Mouse (Mus musculus) midbrain, embryonic 11.5 days (tissue): ENCODE data around the gene Setd5. TPM values are rescaled to one million over a fixed set of nuclear protein-coding genes. Genes with fewer than 3 reads are reported as not detected.

Source experiments
- ATAC-seq: fragments of 200-750 bp; cut with Nextera tagmentation; 2 replicates; pipeline ENCODE4 v1.8.0; 2017; ENCODE audit warnings: moderate TSS enrichment, moderate library complexity; ENCODE audit not compliant: low FRiP score
- DNase-seq: peaks from one replicate; pipeline ENCODE4 v3.0.0; 2015; ENCODE audit warnings: low spot score; ENCODE audit errors: missing footprints
- H3K27ac ChIP-seq: fragments of 300-500 bp; sonication (generic); 2 replicates; pipeline ENCODE4 v1.5.1; 2014; ENCODE audit warnings: low read depth, low read length
- H3K27me3 ChIP-seq: fragments of 300-500 bp; sonication (generic); 2 replicates; pipeline ENCODE4 v1.6.1; 2014; ENCODE audit warnings: mild to moderate bottlenecking, low read length, moderate library complexity, mixed read lengths; ENCODE audit not compliant: control insufficient read depth, insufficient read depth
- H3K36me3 ChIP-seq: fragments of 300-500 bp; sonication (generic); 2 replicates; pipeline ENCODE4 v1.6.1; 2014; ENCODE audit warnings: mild to moderate bottlenecking, low read length, moderate library complexity, mixed read lengths; ENCODE audit not compliant: control insufficient read depth, insufficient read depth
- H3K4me1 ChIP-seq: fragments of 300-500 bp; sonication (generic); 2 replicates; pipeline ENCODE4 v1.6.1; 2014; ENCODE audit warnings: low read length; ENCODE audit not compliant: control insufficient read depth, insufficient read depth
- H3K4me2 ChIP-seq: fragments of 300-500 bp; sonication (generic); 2 replicates; pipeline ENCODE4 v1.6.1; 2014; ENCODE audit warnings: mild to moderate bottlenecking, moderate library complexity
- H3K4me3 ChIP-seq: fragments of 300-500 bp; sonication (generic); 2 replicates; pipeline ENCODE4 v1.5.1; 2014; ENCODE audit warnings: low read depth, low read length
- H3K9ac ChIP-seq: fragments of 300-500 bp; sonication (generic); 2 replicates; pipeline ENCODE4 v1.6.1; 2014; ENCODE audit warnings: low read length
- H3K9me3 ChIP-seq: fragments of 300-500 bp; sonication (generic); 2 replicates; pipeline ENCODE4 v1.6.1; 2016; ENCODE audit warnings: low read length; ENCODE audit not compliant: control insufficient read depth
- WGBS: fragments of 180-500 bp; shearing (Covaris S2); extraction: QIAGEN DNeasy Blood & Tissue Kit; methylation state at CpG from one replicate; pipeline ENCODE4 v1.1.7; 2014; 5-methylcytosine and 5-hydroxymethylcytosine counted together
- polyA plus RNA-seq: library from polyadenylated mRNA; unstranded; fragments of >200 nt; fragmentation: Nextera tagmentation; extraction: Ambion mirVana; gene quantifications from 2 replicates; pipeline ENCODE4 v1.2.1, GENCODE M21; 2014

The Setd5 gene
- polyA plus RNA-seq, 1 experiment from 2014 or later, result 75.5 TPM

DNA sequence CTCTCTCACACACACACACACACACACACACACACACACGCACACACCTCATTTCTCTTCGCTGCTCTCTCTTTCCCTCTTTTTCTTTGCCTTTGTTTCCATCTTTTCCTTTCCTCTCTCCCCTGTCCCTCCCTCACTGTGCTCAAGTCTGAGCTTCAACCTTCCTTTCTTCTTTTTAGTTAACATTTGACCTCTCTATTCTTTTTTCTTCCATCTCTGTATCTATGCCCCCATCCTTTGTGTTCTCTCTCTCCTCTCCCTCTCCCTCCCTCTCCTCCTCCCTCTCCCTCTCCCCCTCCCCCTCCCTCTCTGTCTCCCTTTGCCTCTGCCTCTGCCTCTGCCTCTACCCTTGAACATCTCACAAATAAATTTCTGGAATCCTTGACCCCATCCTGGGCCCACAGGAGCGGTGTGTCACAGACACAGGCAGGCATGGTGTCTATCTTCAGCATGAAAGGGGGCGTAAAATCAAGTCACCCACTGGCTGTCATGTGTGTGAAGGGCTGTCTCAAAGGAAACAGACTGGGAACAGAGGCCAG is 102.1 kb downstream of the Setd5 start:
- no peaks in the 10 kb centered on the region for H3K36me3 ChIP-seq
- H3K4me1 ChIP-seq, result peaks cover 11% of the 10 kb centered on the region
- no peaks in the 10 kb centered on the region for H3K9me3 ChIP-seq
- WGBS, result 42% methylated on average over 4 of the region's 4 CpGs
- H3K9ac ChIP-seq, result peak overlapping the region; percentile 42; the same call in 1 of the 2 replicates
- H3K27ac ChIP-seq, result no peak overlapping the region
- no peak overlapping the region for H3K4me2 ChIP-seq
- no peak for DNase-seq
- no peaks in the 10 kb centered on the region for H3K27me3 ChIP-seq
- no peak overlapping the region for H3K4me3 ChIP-seq
- 0 out of 2 replicates have a peak, but pooled peaks have one; percentile 34 for ATAC-seq

DNA sequence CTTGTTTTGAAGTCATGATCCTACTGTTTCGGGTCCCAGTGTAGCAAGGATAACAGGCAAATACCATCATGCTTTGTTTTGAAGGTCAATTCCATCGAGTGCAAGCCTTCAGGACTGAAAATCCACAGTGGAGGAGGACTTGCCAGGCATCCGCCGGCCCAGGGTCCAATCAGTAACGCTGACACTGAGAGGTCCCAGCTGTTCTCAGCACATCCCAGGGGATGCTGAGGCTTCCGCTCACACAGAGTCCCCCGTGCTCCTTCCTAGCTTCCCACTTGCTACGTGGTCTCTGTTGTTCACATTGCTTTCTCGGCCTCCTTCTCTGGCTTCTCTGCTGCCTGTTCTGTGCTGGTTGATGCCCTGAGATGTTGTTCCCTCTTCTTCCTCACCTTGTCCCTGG is 107.0 kb downstream of the Setd5 start:
- WGBS, result 73% methylated on average over 9 of the region's 9 CpGs
- no peak overlapping the region for H3K4me3 ChIP-seq
- H3K36me3 ChIP-seq, result no peaks in the 10 kb centered on the region
- H3K4me2 ChIP-seq, result no peak overlapping the region
- no peak overlapping the region for H3K27ac ChIP-seq
- no peaks in the 10 kb centered on the region for H3K27me3 ChIP-seq
- H3K9ac ChIP-seq, result no peak overlapping the region
- peak; percentile 83 for DNase-seq
- peaks cover 6% of the 10 kb centered on the region; the same call in 1 of the 2 replicates for H3K4me1 ChIP-seq
- no peaks in the 10 kb centered on the region for H3K9me3 ChIP-seq
- ATAC-seq, result no peak

GRCm38 (mm10) chr6:113184866-113185525 is 107.8 kb downstream of the Setd5 start:
- Histone ChIP-seq H3K9me3 (no peaks in the 10 kb centered on the region), H3K4me3 (no peak overlapping the region), H3K9ac (no peak overlapping the region), H3K4me2 (no peak overlapping the region), H3K4me1 (no peaks in the 10 kb centered on the region), H3K27me3 (no peaks in the 10 kb centered on the region), H3K27ac (no peak overlapping the region), H3K36me3 (no peaks in the 10 kb centered on the region)
- ATAC-seq (no peak), DNase-seq (peak; percentile 67)
- WGBS, result 85% methylated on average over 21 of the region's 21 CpGs

DNA sequence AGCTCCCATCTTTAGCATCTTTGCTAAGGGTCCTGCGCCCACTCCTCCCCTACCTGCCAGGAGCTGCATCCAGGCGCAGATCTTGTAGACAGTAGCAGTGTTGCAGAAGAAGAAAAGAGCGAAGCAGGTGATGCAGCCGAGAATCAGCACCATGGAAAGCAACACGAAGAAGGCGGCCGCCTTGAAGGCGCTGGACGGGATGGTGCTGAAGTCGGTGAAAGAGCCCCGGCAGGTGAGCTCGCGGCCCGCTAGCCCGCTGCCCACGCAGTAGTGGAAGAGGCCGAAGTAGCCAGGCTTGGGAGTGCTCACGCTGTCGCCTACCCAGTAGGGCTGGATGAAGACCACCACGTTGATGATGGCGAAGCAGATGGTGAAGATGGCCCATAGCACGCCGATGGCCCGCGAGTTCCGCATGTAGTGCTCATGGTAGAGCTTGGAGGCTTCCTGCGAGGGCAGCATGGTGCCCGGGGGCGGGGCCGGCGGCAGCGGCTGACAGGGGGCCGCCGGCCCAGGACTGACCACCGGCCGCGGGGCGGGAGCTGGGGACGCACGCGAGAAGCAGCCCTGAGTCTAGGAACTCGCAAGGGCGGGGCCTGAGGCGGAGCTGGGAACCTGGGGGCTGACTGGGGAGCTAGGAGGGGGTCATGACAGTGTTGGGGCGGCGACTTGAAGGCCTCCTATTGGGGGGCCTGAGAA is 116.7 kb downstream of the Setd5 start:
- no peaks in the 10 kb centered on the region; the same call in 1 of the 2 replicates for H3K27me3 ChIP-seq
- H3K4me1 ChIP-seq, result peaks cover 16% of the 10 kb centered on the region
- WGBS, result 4% methylated on average over 46 of the region's 46 CpGs
- H3K4me3 ChIP-seq, result peak overlapping the region; percentile 77
- peak; percentile 68 for ATAC-seq
- peak; percentile 90 for DNase-seq
- no peak overlapping the region for H3K27ac ChIP-seq
- peak overlapping the region; percentile 40 for H3K9ac ChIP-seq
- no peaks in the 10 kb centered on the region for H3K9me3 ChIP-seq
- peak overlapping the region; percentile 89 for H3K4me2 ChIP-seq
- no peaks in the 10 kb centered on the region for H3K36me3 ChIP-seq

GRCm38 (mm10) chr6:113194517-113194840 is 117.3 kb downstream of the Setd5 start:
- H3K9ac ChIP-seq, result peak overlapping the region; percentile 92
- peaks cover 16% of the 10 kb centered on the region for H3K4me1 ChIP-seq
- H3K27me3 ChIP-seq, result no peaks in the 10 kb centered on the region; the same call in 1 of the 2 replicates
- H3K27ac ChIP-seq, result no peak overlapping the region
- DNase-seq (peak; percentile 91), ATAC-seq (no peak)
- no peaks in the 10 kb centered on the region for H3K36me3 ChIP-seq
- H3K4me3 ChIP-seq, result peak overlapping the region; percentile 77
- H3K4me2 ChIP-seq, result peak overlapping the region; percentile 89
- under 1% methylated on average over 5 of the region's 5 CpGs for WGBS
- H3K9me3 ChIP-seq, result no peaks in the 10 kb centered on the region

DNA sequence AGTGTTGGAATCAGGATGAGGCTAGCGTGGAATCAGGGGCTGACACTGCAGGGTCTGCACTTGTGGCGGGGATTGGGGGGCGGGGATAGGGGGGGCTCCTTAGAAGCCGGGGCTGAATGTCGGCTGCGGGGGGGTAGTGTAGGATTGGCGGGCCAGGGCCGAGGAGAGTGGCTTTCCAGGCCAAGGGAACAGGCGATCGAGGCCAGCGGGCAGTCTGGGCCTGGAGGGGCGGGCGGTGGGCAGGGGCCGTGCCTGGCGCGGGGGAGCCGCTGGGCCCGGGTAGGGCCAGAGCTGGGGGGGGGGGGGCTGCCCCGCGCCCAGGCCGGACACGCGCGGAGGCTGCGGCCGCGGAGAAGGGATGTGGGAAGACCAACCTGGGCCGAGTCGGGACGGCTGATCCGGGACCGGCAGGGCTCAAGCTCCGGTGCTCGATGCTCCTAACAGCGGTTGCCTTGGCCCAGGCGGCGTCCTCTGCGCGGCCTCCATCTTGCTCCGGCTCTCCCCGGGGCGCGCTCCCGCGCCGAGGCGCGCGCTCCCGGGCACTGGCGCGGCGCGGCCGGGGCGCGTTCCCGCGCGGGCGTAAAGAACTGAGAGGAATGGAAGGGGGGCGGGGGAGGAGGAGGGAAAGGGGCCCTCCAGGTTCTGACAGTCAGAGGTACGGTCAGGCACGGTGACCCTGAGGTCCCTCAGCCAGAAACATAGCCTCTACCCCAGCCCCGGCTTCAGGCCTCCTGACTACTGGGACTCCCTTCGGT is 117.9 kb downstream of the Setd5 start, which contains the start of gene Lhfpl4:
Gene Lhfpl4 (minus strand): TSS at position 544 of the 755 bp plus-strand sequence.
- Histone ChIP-seq H3K36me3 (no peaks in the 10 kb centered on the region), H3K4me3 (peak within 1 kb of the TSS; percentile 77), H3K4me1 (peaks cover 16% of the 10 kb centered on the region), H3K4me2 (peak within 1 kb of the TSS; percentile 89), H3K27me3 (no peaks in the 10 kb centered on the region; the same call in 1 of the 2 replicates), H3K9me3 (no peaks in the 10 kb centered on the region), H3K9ac (peak within 1 kb of the TSS; percentile 92), H3K27ac (no peak within 1 kb of the TSS)
- WGBS, result under 1% methylated on average over 50 of the region's 66 CpGs
- peak; percentile 96 for DNase-seq
- peak; percentile 91 for ATAC-seq

DNA sequence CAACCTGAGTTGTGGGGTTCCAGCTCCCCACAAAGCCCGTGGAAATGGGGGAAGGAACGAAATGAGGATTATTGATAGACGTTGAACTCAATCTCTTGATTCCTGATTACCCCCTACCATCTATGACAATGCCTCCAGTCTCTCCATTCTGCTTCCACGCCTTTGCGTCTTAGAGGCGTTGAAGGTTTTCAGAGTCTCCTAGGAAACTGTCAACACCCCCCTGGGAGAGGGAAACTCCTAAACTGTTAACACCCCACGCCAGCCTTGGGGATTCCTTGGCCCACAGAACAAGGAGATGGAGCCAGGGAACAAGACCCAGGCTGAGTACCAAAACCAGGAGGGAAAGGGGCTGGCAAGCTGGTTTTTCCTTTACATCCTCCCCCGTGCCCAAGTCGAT is 118.4 kb downstream of the Setd5 start:
- Histone ChIP-seq H3K4me3 (peak overlapping the region; percentile 77), H3K27ac (no peak overlapping the region), H3K4me1 (peaks cover 16% of the 10 kb centered on the region), H3K9ac (peak overlapping the region; percentile 92), H3K9me3 (no peaks in the 10 kb centered on the region), H3K36me3 (no peaks in the 10 kb centered on the region), H3K27me3 (no peaks in the 10 kb centered on the region; the same call in 1 of the 2 replicates), H3K4me2 (peak overlapping the region; percentile 89)
- ATAC-seq (peak; percentile 20; the same call in 1 of the 2 replicates), DNase-seq (no peak)
- WGBS, result 7% methylated on average over 9 of the region's 9 CpGs
